Mouse (Mus musculus) kidney, embryonic 15.5 days (tissue): ENCODE data around the gene Fgfr2. TPM values are rescaled to one million over a fixed set of nuclear protein-coding genes. Genes with fewer than 3 reads are reported as not detected.

Experiments used
- ATAC-seq: fragments of 200-750 bp; cut with Nextera tagmentation; replicated peaks from 2 replicates; pipeline ENCODE4 v1.8.0; 2017; ENCODE audit warnings: moderate TSS enrichment; ENCODE audit not compliant: low FRiP score
- H3K27ac ChIP-seq: fragments of 300-500 bp; sonication (generic); 2 replicates; pipeline ENCODE4 v1.5.1; 2015; ENCODE audit warnings: mild to moderate bottlenecking, inconsistent platforms
- H3K27me3 ChIP-seq: fragments of 300-500 bp; sonication (generic); 2 replicates; pipeline ENCODE4 v1.6.1; 2015; ENCODE audit warnings: inconsistent platforms
- H3K36me3 ChIP-seq: fragments of 300-500 bp; sonication (generic); 2 replicates; pipeline ENCODE4 v1.6.1; 2015; ENCODE audit warnings: inconsistent platforms
- H3K4me1 ChIP-seq: fragments of 300-500 bp; sonication (generic); 2 replicates; pipeline ENCODE4 v1.6.1; 2015; ENCODE audit warnings: inconsistent platforms
- H3K4me2 ChIP-seq: fragments of 300-500 bp; sonication (generic); 2 replicates; pipeline ENCODE4 v1.6.1; 2015; ENCODE audit warnings: moderate library complexity, mild to moderate bottlenecking, inconsistent platforms
- H3K4me3 ChIP-seq: fragments of 300-500 bp; sonication (generic); replicated peaks from 2 replicates; pipeline ENCODE4 v1.5.1; 2015; ENCODE audit warnings: mild to moderate bottlenecking, inconsistent platforms
- H3K9ac ChIP-seq: fragments of 300-500 bp; sonication (generic); 2 replicates; pipeline ENCODE4 v1.6.1; 2015; ENCODE audit warnings: mild to moderate bottlenecking, inconsistent platforms
- H3K9me3 ChIP-seq: fragments of 300-500 bp; sonication (generic); replicated peaks from 2 replicates; pipeline ENCODE4 v1.6.1; 2016; ENCODE audit warnings: inconsistent platforms
- WGBS: fragments of 180-500 bp; shearing (Covaris S2); methylation state at CpG from one replicate; pipeline ENCODE4 v1.1.7; 2015; ENCODE audit warnings: mixed read lengths; 5-methylcytosine and 5-hydroxymethylcytosine counted together
- polyA plus RNA-seq: library from polyadenylated mRNA; unstranded; fragments of >200 nt; fragmentation: Nextera tagmentation; extraction: Ambion mirVana; gene quantifications from 2 replicates; pipeline ENCODE4 v1.2.1, GENCODE M21; 2015

The Fgfr2 gene
- polyA plus RNA-seq, 1 experiment from 2014 or later = 104 TPM

GRCm38 (mm10) chr7:132031940-132032531, 1091.1 kb downstream of the Fgfr2 start:
- WGBS = 40% methylated on average over 6 of the region's 6 CpGs
- Histone ChIP-seq H3K4me3 (no peak overlapping the region), H3K4me2 (no peak overlapping the region), H3K9me3 (no peaks in the 10 kb centered on the region), H3K9ac (no peak overlapping the region), H3K4me1 (no peaks in the 10 kb centered on the region), H3K27ac (no peak overlapping the region), H3K27me3 (peaks cover 2% of the 10 kb centered on the region; the same call in 1 of the 2 replicates), H3K36me3 (no peaks in the 10 kb centered on the region)
- ATAC-seq = no peak

- H3K4me2 ChIP-seq = no peak overlapping the region
- no peaks in the 10 kb centered on the region for H3K4me1 ChIP-seq
- no peaks in the 10 kb centered on the region for H3K36me3 ChIP-seq
- no peak for ATAC-seq
- 39% methylated on average over 6 of the region's 6 CpGs for WGBS
- no peak overlapping the region for H3K9ac ChIP-seq
- H3K9me3 ChIP-seq = no peaks in the 10 kb centered on the region
- H3K27me3 ChIP-seq = peaks cover 2% of the 10 kb centered on the region; the same call in 1 of the 2 replicates
- no peak overlapping the region for H3K4me3 ChIP-seq
- no peak overlapping the region for H3K27ac ChIP-seq
Observed at GRCm38 (mm10) chr7:132026671-132027070, 1096.5 kb downstream of the Fgfr2 start.

- H3K36me3 ChIP-seq = no peaks in the 10 kb centered on the region
- H3K4me2 ChIP-seq = no peak overlapping the region
- H3K4me3 ChIP-seq = no peak overlapping the region
- 71% methylated on average over 6 of the region's 6 CpGs for WGBS
- no peaks in the 10 kb centered on the region for H3K9me3 ChIP-seq
- ATAC-seq = no peak
- peaks cover 2% of the 10 kb centered on the region; the same call in 1 of the 2 replicates for H3K27me3 ChIP-seq
- no peaks in the 10 kb centered on the region for H3K4me1 ChIP-seq
- H3K9ac ChIP-seq = no peak overlapping the region
- no peak overlapping the region for H3K27ac ChIP-seq
Observed at GRCm38 (mm10) chr7:132025591-132025990, 1097.6 kb downstream of the Fgfr2 start.

- no peak for ATAC-seq
- H3K4me3 ChIP-seq = no peak overlapping the region
- 74% methylated on average over 3 of the region's 3 CpGs for WGBS
Observed at GRCm38 (mm10) chr7:132015933-132016332, 1107.2 kb downstream of the Fgfr2 start.

GRCm38 (mm10) chr7:132015193-132015592, 1108.0 kb downstream of the Fgfr2 start:
- H3K4me1 ChIP-seq = no peaks in the 10 kb centered on the region
- no peak overlapping the region for H3K4me3 ChIP-seq
- no peak overlapping the region for H3K27ac ChIP-seq
- no peaks in the 10 kb centered on the region for H3K27me3 ChIP-seq
- WGBS = 10% methylated on average over 3 of the region's 3 CpGs
- no peak for ATAC-seq
- no peaks in the 10 kb centered on the region for H3K36me3 ChIP-seq
- H3K9ac ChIP-seq = no peak overlapping the region
- H3K9me3 ChIP-seq = no peaks in the 10 kb centered on the region
- no peak overlapping the region for H3K4me2 ChIP-seq

More at GRCm38 (mm10) chr7:132015933-132016332, 1107.2 kb downstream of the Fgfr2 start:
- Histone ChIP-seq H3K4me1 (no peaks in the 10 kb centered on the region), H3K4me2 (no peak overlapping the region), H3K27me3 (no peaks in the 10 kb centered on the region), H3K27ac (no peak overlapping the region), H3K9me3 (no peaks in the 10 kb centered on the region), H3K36me3 (no peaks in the 10 kb centered on the region), H3K9ac (no peak overlapping the region)

GRCm38 (mm10) chr7:132013970-132014369, 1109.2 kb downstream of the Fgfr2 start:
- H3K36me3 ChIP-seq = no peaks in the 10 kb centered on the region
- no peak overlapping the region for H3K27ac ChIP-seq
- no peak overlapping the region for H3K4me2 ChIP-seq
- WGBS = 67% methylated on average over 5 of the region's 5 CpGs
- H3K4me3 ChIP-seq = no peak overlapping the region
- no peak overlapping the region for H3K9ac ChIP-seq
- no peaks in the 10 kb centered on the region for H3K9me3 ChIP-seq
- H3K4me1 ChIP-seq = no peaks in the 10 kb centered on the region
- ATAC-seq = no peak
- H3K27me3 ChIP-seq = no peaks in the 10 kb centered on the region

GRCm38 (mm10) chr7:132012969-132013679, 1110.0 kb downstream of the Fgfr2 start:
- WGBS = 32% methylated on average over 1 of the region's 1 CpGs
- ATAC-seq = no peak
- H3K27ac ChIP-seq = no peak overlapping the region
- H3K4me3 ChIP-seq = no peak overlapping the region
- H3K9me3 ChIP-seq = no peaks in the 10 kb centered on the region
- no peaks in the 10 kb centered on the region for H3K4me1 ChIP-seq
- no peak overlapping the region for H3K4me2 ChIP-seq
- no peak overlapping the region for H3K9ac ChIP-seq
- no peaks in the 10 kb centered on the region for H3K36me3 ChIP-seq
- no peaks in the 10 kb centered on the region for H3K27me3 ChIP-seq

GRCm38 (mm10) chr7:132009002-132009401, 1114.1 kb downstream of the Fgfr2 start:
- ATAC-seq = no peak
- Histone ChIP-seq H3K4me1 (no peaks in the 10 kb centered on the region), H3K4me3 (no peak overlapping the region), H3K9ac (no peak overlapping the region), H3K36me3 (no peaks in the 10 kb centered on the region), H3K4me2 (no peak overlapping the region), H3K9me3 (no peaks in the 10 kb centered on the region), H3K27ac (no peak overlapping the region), H3K27me3 (no peaks in the 10 kb centered on the region)
- WGBS = 61% methylated on average over 7 of the region's 7 CpGs

- no peaks in the 10 kb centered on the region for H3K36me3 ChIP-seq
- no peak for ATAC-seq
- no peak overlapping the region for H3K9ac ChIP-seq
- no peaks in the 10 kb centered on the region for H3K4me1 ChIP-seq
- H3K4me3 ChIP-seq = no peak overlapping the region
- H3K27me3 ChIP-seq = no peaks in the 10 kb centered on the region
- no peak overlapping the region for H3K27ac ChIP-seq
- no peaks in the 10 kb centered on the region for H3K9me3 ChIP-seq
- 71% methylated on average over 14 of the region's 14 CpGs for WGBS
- H3K4me2 ChIP-seq = no peak overlapping the region
Observed at GRCm38 (mm10) chr7:132005996-132006696, 1117.0 kb downstream of the Fgfr2 start.

- Histone ChIP-seq H3K9ac (no peak overlapping the region), H3K36me3 (no peaks in the 10 kb centered on the region), H3K9me3 (no peaks in the 10 kb centered on the region), H3K27ac (no peak overlapping the region), H3K27me3 (no peaks in the 10 kb centered on the region), H3K4me1 (no peaks in the 10 kb centered on the region), H3K4me3 (no peak overlapping the region), H3K4me2 (no peak overlapping the region)
- no peak for ATAC-seq
- WGBS = 82% methylated on average over 3 of the region's 3 CpGs
Observed at GRCm38 (mm10) chr7:131992873-131993272, 1130.3 kb downstream of the Fgfr2 start.

GRCm38 (mm10) chr7:131992226-131992625, 1130.9 kb downstream of the Fgfr2 start:
- no peak for ATAC-seq
- Histone ChIP-seq H3K4me1 (no peaks in the 10 kb centered on the region), H3K36me3 (no peaks in the 10 kb centered on the region), H3K9me3 (no peaks in the 10 kb centered on the region), H3K27me3 (no peaks in the 10 kb centered on the region), H3K9ac (no peak overlapping the region), H3K27ac (no peak overlapping the region), H3K4me2 (no peak overlapping the region), H3K4me3 (no peak overlapping the region)
- 59% methylated on average over 1 of the region's 1 CpGs for WGBS

- Histone ChIP-seq H3K36me3 (no peaks in the 10 kb centered on the region), H3K9ac (no peak overlapping the region), H3K4me1 (no peaks in the 10 kb centered on the region), H3K27ac (no peak overlapping the region), H3K4me2 (no peak overlapping the region), H3K9me3 (no peaks in the 10 kb centered on the region), H3K4me3 (no peak overlapping the region), H3K27me3 (no peaks in the 10 kb centered on the region)
- WGBS = 20% methylated on average over 6 of the region's 6 CpGs
- no peak for ATAC-seq
Observed at GRCm38 (mm10) chr7:131989056-131989455, 1134.1 kb downstream of the Fgfr2 start.
